Mouse (Mus musculus): ENCODE data around the gene Fgfr2.
"Not testable (repeated sequence)": the region's sequence is repeated elsewhere in the genome, so short reads cannot be mapped to it uniquely, and the experiment has no call there.

The Fgfr2 gene

GRCm38 (mm10) chr7:131054808-131055370, 2068.3 kb downstream of the Fgfr2 start:
- peak; percentile 46 for DNase-seq

DNA sequence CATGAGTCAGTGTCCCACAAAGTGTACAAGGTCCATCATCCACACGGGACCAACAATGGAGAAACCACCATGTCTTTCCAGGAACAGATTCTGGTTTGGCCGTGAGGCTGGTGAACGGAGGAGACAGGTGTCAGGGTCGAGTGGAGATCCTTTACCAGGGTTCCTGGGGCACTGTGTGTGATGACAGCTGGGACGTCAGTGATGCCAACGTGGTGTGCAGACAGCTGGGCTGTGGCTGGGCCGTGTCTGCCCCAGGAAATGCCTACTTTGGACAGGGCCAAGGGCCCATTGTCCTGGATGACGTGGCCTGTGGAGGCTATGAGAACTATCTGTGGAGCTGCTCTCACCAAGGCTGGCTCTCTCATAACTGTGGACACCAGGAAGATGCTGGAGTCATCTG, 2073.3 kb downstream of the Fgfr2 start:
- DNase-seq: not testable (repeated sequence)

DNA sequence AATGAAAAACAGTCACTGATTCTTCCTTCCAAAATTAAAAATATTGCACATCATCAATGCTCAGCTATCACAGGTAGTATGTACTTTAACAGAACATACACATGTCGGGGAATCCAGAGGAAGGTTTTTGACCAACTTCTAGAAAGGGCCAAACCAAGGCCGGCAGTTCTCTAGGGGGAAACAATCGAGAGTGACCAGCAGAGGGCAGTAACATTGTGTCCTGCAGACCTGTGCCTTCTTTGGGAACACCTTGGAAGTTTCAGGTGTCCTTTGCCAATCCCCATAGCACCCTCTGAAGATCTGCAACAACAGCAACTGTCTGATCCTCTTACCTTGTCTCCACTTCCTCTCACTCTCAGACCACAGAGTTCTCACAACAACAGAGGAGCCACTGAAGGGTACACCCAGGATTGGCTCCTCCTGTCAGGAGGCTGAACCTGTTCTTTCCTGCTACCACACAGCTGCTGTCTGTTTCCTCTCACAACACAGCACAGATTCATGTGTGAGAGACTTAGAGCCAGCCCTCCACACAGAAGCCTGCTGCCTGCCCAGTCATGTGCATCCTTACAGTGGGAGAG, 2077.8 kb downstream of the Fgfr2 start:
- peak; percentile 39 to 50 for DNase-seq

DNA sequence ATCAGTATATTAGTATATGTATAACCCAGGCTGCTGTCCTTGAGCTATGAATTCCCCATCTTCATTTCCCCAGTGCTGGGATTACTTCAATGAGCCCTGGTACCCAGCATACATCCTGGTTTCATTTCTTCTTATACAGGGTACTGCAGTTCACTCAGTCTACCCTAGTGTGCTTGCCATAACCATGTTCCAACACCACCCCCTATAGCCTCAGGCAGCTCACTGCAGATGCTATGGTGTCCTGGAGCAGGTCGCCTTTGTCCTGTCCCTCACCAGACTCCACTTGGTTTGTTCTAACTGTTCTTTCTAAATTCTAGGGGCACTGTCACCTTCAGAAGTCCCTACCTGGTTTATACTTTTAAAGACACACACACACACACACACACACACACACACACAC, 2080.5 kb downstream of the Fgfr2 start:
- DNase-seq: peak; percentile 14 to 25

GRCm38 (mm10) chr7:131040760-131041159, 2082.4 kb downstream of the Fgfr2 start:
- DNase-seq: not testable (repeated sequence)

GRCm38 (mm10) chr7:131037083-131037482, 2086.1 kb downstream of the Fgfr2 start:
- no peak for DNase-seq

DNA sequence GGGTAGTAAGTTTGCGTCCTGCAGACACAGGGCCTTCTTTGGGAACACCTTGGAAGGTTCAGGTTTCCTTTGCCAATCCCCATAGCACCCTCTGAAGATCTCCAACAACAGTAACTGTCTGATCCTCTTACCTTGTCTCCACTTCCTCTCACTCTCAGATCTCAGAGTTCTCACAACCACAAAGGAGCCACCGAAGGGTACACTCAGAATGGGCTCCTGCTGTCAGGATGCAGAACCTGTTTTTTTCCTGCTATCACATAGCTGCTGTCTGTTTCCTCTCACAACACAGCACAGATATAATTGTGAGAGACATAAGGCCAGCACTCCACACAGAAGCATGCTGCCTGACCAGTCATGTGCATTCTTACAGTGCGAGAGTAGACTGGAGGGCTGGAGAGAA, 2086.8 kb downstream of the Fgfr2 start:
- DNase-seq: no peak

GRCm38 (mm10) chr7:131031755-131032154, 2091.4 kb downstream of the Fgfr2 start, which contains the start of gene Dmbt1:
Dmbt1 (plus strand) TSS chr7:131032053.
- DNase-seq: no peak

DNA sequence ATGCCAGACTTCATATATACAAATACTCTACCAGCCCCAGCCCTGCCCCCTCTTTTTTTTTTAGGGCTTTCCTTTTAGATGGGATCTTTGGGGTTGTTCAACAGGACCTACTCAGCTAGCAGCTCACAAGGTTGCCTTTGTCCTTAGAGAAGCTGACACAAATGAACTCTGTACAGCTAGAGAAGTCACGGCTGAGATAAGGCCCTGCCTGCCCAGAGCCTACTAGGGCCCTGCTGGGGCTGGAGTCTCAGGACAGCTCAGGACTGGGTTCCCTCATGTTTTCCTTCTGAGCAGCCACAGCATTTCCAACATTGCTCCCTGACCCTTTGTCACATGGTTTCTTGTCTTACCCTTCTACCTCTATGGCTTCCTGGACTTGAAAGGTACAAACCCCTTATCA, 2095.6 kb downstream of the Fgfr2 start:
- DNase-seq: no peak

- no peak for DNase-seq
Measured at GRCm38 (mm10) chr7:131024807-131025206, 2098.3 kb downstream of the Fgfr2 start.

DNA sequence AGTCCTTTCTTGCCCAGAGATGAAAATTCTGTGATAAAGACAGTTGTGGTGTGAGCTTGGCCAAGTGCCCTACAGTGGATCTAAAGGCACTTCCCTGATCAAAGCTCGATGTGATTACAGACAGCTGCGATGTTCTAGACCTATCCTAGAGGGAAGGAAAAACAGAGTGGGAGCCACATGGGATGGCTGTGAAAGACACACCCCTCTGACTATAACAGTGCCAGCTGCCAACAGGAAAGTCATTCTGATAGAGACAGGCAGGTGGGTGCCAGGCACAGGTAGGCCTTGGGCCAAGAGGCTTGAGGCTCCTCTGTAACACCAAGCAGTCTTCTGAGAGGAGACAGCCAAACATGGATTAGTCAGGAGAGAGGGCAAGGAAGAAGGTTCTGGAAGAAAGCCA, 2104.0 kb downstream of the Fgfr2 start:
- peak; percentile 21 to 32 for DNase-seq

GRCm38 (mm10) chr7:131011901-131012300, 2111.2 kb downstream of the Fgfr2 start:
- no peak for DNase-seq

GRCm38 (mm10) chr7:131009178-131009577, 2114.0 kb downstream of the Fgfr2 start:
- no peak for DNase-seq

DNA sequence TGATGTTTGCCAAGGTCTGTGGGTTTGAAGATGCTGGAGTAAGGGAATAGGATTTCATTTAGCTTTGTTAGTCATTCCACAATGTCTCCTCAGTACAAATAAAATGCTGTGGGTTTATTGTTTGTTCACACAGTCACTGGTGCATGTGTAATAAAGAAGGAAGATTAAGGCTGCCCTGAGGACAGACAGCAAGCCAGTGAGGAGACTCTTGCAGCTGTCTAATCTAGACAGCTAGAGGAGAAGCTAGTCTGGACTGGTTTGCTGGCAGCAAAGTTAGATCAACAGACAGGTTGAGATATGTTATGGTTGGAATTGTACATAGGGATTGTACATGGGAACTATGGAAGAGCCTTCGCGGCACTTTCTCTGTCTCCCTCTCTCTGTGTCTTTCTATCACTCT, 2115.9 kb downstream of the Fgfr2 start:
- DNase-seq: no peak

GRCm38 (mm10) chr7:131004071-131004470, 2119.1 kb downstream of the Fgfr2 start:
- DNase-seq: no peak

DNA sequence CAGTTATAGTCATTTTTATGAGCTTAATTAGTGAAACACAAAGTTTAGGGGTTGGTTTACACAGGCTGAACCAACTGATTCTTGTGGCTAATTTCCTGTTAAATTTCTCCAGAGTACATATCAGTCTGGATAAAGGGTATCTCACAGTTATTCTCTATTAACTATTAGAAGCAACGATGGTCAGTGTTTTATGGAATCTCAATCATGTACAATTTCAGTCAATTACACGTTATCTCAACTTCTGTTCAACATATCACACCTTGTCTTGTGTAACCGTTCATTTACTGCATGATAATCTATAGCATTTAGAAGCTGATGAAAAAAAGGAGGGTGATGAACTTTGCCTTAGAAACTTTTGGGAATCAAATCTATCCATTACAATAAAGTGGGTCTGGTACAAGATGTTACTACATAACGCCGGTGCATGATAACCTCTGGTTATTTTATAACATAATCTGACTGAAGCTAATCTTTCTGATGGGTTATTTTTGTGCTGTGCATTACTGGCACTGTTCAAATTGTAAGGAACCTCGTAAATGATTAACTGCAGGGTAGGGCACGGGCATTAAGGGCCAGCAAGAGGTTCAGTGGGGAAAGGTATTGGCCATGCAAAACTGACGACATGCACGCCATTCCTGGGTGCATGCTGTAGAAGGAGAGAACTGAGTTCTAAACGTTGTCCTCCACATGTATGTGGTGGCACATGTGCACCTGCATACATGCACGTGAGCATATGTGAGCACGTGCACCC, 2121.0 kb downstream of the Fgfr2 start:
- no peak for DNase-seq

GRCm38 (mm10) chr7:130993907-130994306, 2129.2 kb downstream of the Fgfr2 start:
- DNase-seq: peak in 1 of 2 experiments; percentile 53

- DNase-seq: no peak
Measured at GRCm38 (mm10) chr7:130991174-130991789, 2131.9 kb downstream of the Fgfr2 start.

GRCm38 (mm10) chr7:130989371-130989770, 2133.8 kb downstream of the Fgfr2 start:
- no peak for DNase-seq

DNA sequence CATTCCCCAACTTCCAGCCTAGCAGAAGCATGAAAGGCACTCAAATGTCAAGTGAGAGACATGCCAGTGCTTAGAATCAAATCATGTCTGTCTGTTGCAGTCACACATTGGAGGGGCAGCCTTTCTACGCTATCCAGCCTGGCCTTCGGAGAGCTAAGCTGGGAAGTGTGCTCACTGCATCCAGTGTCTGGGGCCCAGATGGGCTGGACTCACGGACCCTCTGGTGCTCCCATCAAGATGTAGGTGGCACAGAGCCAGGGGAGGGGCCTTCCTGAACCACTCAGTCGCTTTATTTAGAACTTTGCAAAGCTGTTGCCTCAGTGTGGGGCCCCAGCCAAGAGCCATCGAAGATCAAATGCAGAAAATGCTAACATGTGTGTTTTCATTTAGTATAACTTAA, 2135.0 kb downstream of the Fgfr2 start:
- peak in 1 of 2 experiments; percentile 32 for DNase-seq

GRCm38 (mm10) chr7:130985716-130986115, 2137.4 kb downstream of the Fgfr2 start:
- DNase-seq: no peak

GRCm38 (mm10) chr7:130985193-130985592, 2138.0 kb downstream of the Fgfr2 start:
- no peak for DNase-seq

DNA sequence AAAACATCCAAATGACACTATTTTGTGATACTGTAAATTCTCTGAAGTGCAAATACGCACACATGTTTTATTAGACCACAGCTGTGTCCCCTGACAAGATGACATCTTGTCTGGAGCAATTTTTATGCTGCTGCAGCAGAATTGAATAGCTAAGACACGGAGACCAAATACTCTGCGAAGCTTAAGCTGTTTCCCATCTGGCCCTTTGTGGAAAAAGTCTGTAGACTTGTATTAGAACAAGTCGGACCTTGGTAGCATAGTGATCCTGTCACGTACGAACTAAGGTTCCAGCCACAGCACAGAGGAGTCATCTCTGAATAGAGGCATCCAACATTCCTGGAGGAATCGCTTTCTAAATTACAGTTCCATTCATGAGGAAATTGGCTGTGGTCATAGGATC, 2138.9 kb downstream of the Fgfr2 start:
- no peak for DNase-seq

DNA sequence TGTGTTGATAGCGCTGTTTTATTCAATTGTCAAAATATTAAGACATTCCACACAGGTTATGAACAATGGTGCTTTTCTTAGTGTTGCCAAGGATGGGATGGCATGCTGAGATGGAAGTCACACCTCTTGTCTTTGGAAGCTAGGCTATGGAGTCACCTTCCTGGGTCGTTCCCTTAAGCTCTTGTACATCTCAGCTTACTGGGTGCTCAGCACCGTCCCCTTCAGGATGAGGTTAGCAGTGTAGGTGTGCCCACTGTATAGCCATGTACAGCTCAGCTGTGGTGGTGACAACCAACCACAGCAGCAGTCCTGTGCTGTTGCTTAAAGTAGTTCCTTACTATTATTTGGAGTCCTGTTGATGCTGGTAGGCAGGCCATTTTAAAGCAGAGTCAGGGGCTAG, 2140.3 kb downstream of the Fgfr2 start:
- DNase-seq: no peak
